8 mouse cellular contexts compared by ENCODE assay signal in genomic region chr7:104352717-104353599, GRCm38 (mm10). TPM values are rescaled to one million over a fixed set of nuclear protein-coding genes. Genes with fewer than 3 reads are reported as not detected.
A peak's percentile ranks its signal among the peaks of the same experiment; 100 is the strongest.
DNase-seq lines count a peak whose midpoint lies in the region; ATAC-seq lines count a peak whose summit lies in the region.

Gene Trim12c (minus strand): TSS chr7:104353362.

- peak; percentile 91 for DNase-seq in CD4-positive, CD25-positive, alpha-beta regulatory T cell, adult 2 months (ENCODE audit: low read depth, low spot score)
- DNase-seq in adrenal gland, postnatal 14 days = peak; percentile 85
- DNase-seq in forebrain, embryonic 11.5 days (ENCODE audit: low spot score) = peak; percentile 71
- DNase-seq in heart, postnatal 25 days (ENCODE audit: low spot score) = peak; percentile 69
- DNase-seq in large intestine, adult 2 months (ENCODE audit: low read depth, low spot score) = peak; percentile 78
- DNase-seq in lung, postnatal 25 days (ENCODE audit: low spot score) = peak; percentile 90
- peak; percentile 54 for DNase-seq in ovary, postnatal 36 days (ENCODE audit: low spot score)
- peak; percentile 69 for DNase-seq in urinary bladder, postnatal 14 days (ENCODE audit: low spot score)

- H3K4me3 ChIP-seq in forebrain, embryonic 11.5 days (ENCODE audit: low read depth, low read length) = peak within 1 kb of the TSS; percentile 25; the same call in 1 of the 2 replicates

- peak; percentile 97 for ATAC-seq in forebrain, embryonic 11.5 days (replicated peaks; ENCODE audit: low FRiP score)

- H3K9me3 ChIP-seq in forebrain, embryonic 11.5 days (ENCODE audit: control insufficient read depth, low read length) = no peaks in the 10 kb centered on the region

- H3K27ac ChIP-seq in forebrain, embryonic 11.5 days (ENCODE audit: low read depth, low read length) = no peak within 1 kb of the TSS

- intact Hi-C loops in heart, postnatal 25 days (cut with DNase I) = loop anchor here (5.0 kb wide), 1 partner anchor 36 kb away; the partner anchor contains the start of gene Trim12a

- H3K36me3 ChIP-seq in forebrain, embryonic 11.5 days (ENCODE audit: control insufficient read depth, insufficient read depth, low read length) = no peaks in the 10 kb centered on the region

- H3K4me1 ChIP-seq in forebrain, embryonic 11.5 days (replicated peaks; ENCODE audit: control insufficient read depth, insufficient read depth, low read length) = no peaks in the 10 kb centered on the region; the same call in 1 of the 2 replicates

- whole genome bisulfite sequencing in forebrain, embryonic 11.5 days = 10% methylated on average over 14 of the region's 14 CpGs
- 1% methylated on average over 14 of the region's 14 CpGs for WGBS in large intestine, adult 2 months

- H3K4me2 ChIP-seq in forebrain, embryonic 11.5 days (ENCODE audit: low read depth, low read length, severe bottlenecking) = peak within 1 kb of the TSS; percentile 45

- H3K27me3 ChIP-seq in forebrain, embryonic 11.5 days (ENCODE audit: control insufficient read depth, insufficient read depth, low read length) = no peaks in the 10 kb centered on the region

- H3K9ac ChIP-seq in forebrain, embryonic 11.5 days (ENCODE audit: low read length) = no peak within 1 kb of the TSS; the same call in 1 of the 2 replicates

RNA-seq across cellular contexts. Expression of gene Trim12c, which starts in this region (rescaled TPM):
- total RNA-seq in adrenal gland, postnatal 14 days (2021) = 8.4 and 11.6 TPM in 2 replicates
- 0.69 and 0.75 TPM in 2 replicates for polyA plus RNA-seq in forebrain, embryonic 11.5 days (2014; fragmentation: Nextera tagmentation; extraction: Ambion mirVana)
- total RNA-seq in heart, postnatal 25 days (2021) = 1 to 10 TPM; 5.0 to 5.2 TPM
- polyA plus RNA-seq in large intestine, adult 2 months (2012; rRNA removed) = 4.2 and 5.8 TPM in 2 replicates

Comparison
In these comparisons a context has a peak if more than half of its experiments do, and no peak if none do; other contexts are left out.
1. Peak in DNase-seq, ATAC-seq, H3K4me3 ChIP-seq and H3K4me2 ChIP-seq in forebrain, embryonic 11.5 days; RNA of the gene not detected or under 1 TPM.